Mouse (Mus musculus) brain, embryonic 14.5 days (tissue): ENCODE measurements at regions not wholly inside any gene's neighbourhood (a gene's known extent, or its start where the extent isn't known, plus 50 kb on each side); places are given as distances from the start of the nearest gene placed in this dataset.

ENCODE experiments used
- DNase-seq: peaks from one replicate; pipeline ENCODE4 v3.0.0-alpha.2; 2011; ENCODE audit warnings: low read depth
- CTCF ChIP-seq: fragments of 200-500 bp; IDR thresholded peaks from 2 replicates; pipeline ENCODE4 v1.5.1; 2012; ENCODE audit warnings: inconsistent platforms, mild to moderate bottlenecking, moderate library complexity, borderline replicate concordance; ENCODE audit not compliant: insufficient read depth, insufficient read length; ENCODE audit errors: extremely low read depth
- POLR2A ChIP-seq: fragments of 200-500 bp; IDR thresholded peaks from 2 replicates; pipeline ENCODE4 v1.6.1; 2012; ENCODE audit warnings: mild to moderate bottlenecking, inconsistent platforms, borderline replicate concordance; ENCODE audit not compliant: poor library complexity, insufficient read depth, insufficient read length, severe bottlenecking; ENCODE audit errors: extremely low read depth

GRCm38 (mm10) chr16:30875235-30875829, 205.9 kb downstream of the Xxylt1 start:
- TF ChIP-seq POLR2A (no peak), CTCF (no peak)
- DNase-seq: no peak

- TF ChIP-seq CTCF (no peak), POLR2A (no peak)
- DNase-seq: no peak
These were observed 202.4 kb downstream of the Xxylt1 start for GRCm38 (mm10) chr16:30878821-30879220.

- DNase-seq: no peak
These were observed 201.4 kb downstream of the Xxylt1 start for GRCm38 (mm10) chr16:30879878-30880277.

GRCm38 (mm10) chr16:30880682-30881081, 200.6 kb downstream of the Xxylt1 start:
- DNase-seq: no peak
- TF ChIP-seq CTCF (no peak), POLR2A (no peak)

More at GRCm38 (mm10) chr16:30879878-30880277, 201.4 kb downstream of the Xxylt1 start:
- TF ChIP-seq POLR2A (no peak), CTCF (no peak)

- no peak for DNase-seq
- TF ChIP-seq POLR2A (no peak), CTCF (no peak)
These were observed 200.0 kb downstream of the Xxylt1 start for GRCm38 (mm10) chr16:30881186-30881585.

- no peak for TF ChIP-seq CTCF
- no peak for TF ChIP-seq POLR2A
- DNase-seq: peak; percentile 64
These were observed 197.6 kb downstream of the Xxylt1 start for GRCm38 (mm10) chr16:30883490-30884188.

GRCm38 (mm10) chr16:30884189-30884551, 197.1 kb downstream of the Xxylt1 start:
- TF ChIP-seq CTCF: no peak
- TF ChIP-seq POLR2A: no peak
- no peak for DNase-seq

- TF ChIP-seq CTCF (no peak), POLR2A (no peak)
- peak; percentile 41 for DNase-seq
These were observed 194.2 kb downstream of the Xxylt1 start for GRCm38 (mm10) chr16:30886982-30887381.

GRCm38 (mm10) chr16:30887536-30887935, 193.7 kb downstream of the Xxylt1 start:
- TF ChIP-seq POLR2A (no peak), CTCF (no peak)
- DNase-seq: no peak

GRCm38 (mm10) chr16:30888556-30889323, 192.5 kb downstream of the Xxylt1 start:
- TF ChIP-seq CTCF (no peak), POLR2A (no peak)
- DNase-seq: no peak

- DNase-seq: no peak
- TF ChIP-seq CTCF (no peak), POLR2A (no peak)
These were observed 188.6 kb downstream of the Xxylt1 start for GRCm38 (mm10) chr16:30892606-30893005.

- DNase-seq: no peak
- TF ChIP-seq POLR2A (no peak), CTCF (no peak)
These were observed 187.1 kb downstream of the Xxylt1 start for GRCm38 (mm10) chr16:30894086-30894485.

- no peak for DNase-seq
- TF ChIP-seq CTCF (no peak), POLR2A (no peak)
These were observed 186.2 kb downstream of the Xxylt1 start for GRCm38 (mm10) chr16:30895021-30895420.
